Mouse (Mus musculus) liver, adult (tissue): ENCODE results near the gene Wdfy3.

Experiments used
- GATA4 ChIP-seq: IDR thresholded peaks from 2 replicates; pipeline ENCODE4 v1.6.1; 2014; ENCODE audit warnings: mild to moderate bottlenecking, low read length; ENCODE audit not compliant: insufficient replicate concordance

Gene Wdfy3

DNA sequence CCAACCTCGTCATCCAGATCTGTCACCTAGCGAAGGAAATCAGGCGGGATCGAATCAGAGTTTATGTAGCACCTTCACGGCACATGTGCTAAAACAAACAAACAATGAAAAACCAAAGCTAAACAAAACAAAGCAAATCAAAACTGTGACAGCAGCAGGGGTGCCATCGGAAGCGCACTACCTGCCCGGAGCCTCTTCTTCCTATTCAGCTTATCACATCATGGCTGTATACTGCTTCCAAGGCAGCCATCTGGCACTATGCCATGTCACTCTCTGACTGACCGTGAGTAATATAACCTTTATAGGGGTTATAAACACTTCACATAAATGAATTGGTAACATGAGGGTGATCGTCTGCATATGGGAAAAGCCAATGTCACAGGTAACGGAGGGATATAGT is 174.6 kb downstream of the Wdfy3 start:
- TF ChIP-seq GATA4: no peak

DNA sequence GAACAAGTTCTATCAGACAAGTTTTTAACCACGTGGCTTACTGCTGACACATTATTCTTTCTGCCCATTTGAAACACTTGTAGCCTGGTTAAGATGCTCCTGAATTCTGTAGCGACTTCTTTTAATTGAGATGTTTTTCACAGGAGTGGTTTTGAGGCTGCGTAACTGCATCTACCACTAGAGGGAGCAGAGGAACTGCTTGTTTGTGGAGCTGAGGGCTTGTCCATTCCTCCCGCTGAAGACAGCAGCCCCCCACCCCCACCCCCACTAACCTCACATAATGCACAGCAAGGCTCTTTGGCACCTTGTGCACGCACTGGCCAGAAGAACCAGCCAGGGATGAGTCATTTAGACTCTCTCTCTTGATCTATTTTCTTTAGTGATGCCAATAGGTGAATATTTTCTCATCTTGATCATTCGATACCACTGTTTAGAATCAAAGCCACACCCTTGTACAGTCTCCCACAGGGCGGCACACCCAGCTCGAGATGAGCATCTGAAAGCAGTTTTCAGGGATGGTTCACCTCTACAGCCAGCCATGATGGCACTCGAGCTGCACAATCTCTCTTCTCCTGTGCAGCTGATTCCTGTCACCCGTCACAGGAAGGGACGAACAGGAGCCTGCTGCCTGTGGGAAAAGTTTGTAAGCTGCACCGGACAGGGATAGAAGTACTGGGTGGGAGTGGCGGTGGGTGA is 175.8 kb downstream of the Wdfy3 start:
- no peak for TF ChIP-seq GATA4

DNA sequence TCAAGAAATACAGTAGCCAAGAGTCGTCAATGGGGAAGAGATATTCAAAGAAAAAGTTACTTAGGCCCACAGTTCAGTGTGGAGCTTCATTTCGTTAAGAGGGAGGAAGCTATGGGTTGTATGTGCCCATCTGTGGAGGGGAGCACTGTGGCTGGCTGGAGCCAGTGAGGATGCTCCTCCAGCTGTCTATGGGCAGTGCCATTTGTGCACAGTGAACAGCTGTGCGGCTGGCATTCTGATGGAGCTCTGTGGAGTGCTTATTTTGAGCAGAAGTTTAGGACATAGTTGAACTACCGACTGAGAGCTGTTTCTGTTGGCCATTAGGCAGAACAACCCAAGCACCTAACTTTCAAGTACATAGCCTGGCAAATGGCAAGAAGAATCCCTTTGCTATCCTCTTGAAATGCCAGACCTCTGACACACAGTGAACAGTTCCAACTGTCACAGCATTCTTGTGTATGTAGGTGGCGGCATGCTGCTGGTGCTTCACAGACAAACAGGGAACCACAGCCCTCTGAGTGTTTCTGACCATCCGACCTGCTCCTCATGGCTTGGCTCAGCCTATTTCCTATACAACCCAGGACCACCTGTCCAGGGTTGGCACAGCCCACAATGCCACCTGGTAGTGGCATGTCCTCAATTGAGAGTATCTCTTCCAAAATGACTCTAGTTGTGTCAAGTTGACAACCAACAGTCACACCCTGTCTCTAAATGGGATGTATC is 177.9 kb downstream of the Wdfy3 start:
- no peak for TF ChIP-seq GATA4

- TF ChIP-seq GATA4: no peak
These were observed 181.7 kb downstream of the Wdfy3 start for GRCm38 (mm10) chr5:101887989-101888388.

DNA sequence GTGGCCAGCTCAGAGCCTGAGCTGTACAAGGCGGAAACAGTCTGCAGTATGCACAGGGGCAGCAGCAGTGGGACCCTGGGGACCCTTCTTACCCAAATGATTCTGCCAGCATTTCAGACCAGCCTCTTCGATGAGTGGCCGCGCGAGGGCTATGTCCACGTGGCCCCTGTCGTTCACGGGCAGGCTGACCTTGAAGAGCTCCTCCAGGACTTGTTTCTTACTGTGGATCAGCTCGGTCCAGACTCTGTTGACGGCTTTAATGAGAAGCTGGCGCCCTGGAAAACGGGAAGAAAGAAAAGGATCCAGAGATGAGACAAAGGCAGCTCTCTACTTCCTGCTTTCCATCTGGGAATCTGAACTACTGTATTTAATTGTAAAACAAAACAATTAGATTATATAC is 184.7 kb downstream of the Wdfy3 start:
- TF ChIP-seq GATA4: no peak

- TF ChIP-seq GATA4: no peak
These were observed 187.5 kb downstream of the Wdfy3 start for GRCm38 (mm10) chr5:101882191-101882590.

DNA sequence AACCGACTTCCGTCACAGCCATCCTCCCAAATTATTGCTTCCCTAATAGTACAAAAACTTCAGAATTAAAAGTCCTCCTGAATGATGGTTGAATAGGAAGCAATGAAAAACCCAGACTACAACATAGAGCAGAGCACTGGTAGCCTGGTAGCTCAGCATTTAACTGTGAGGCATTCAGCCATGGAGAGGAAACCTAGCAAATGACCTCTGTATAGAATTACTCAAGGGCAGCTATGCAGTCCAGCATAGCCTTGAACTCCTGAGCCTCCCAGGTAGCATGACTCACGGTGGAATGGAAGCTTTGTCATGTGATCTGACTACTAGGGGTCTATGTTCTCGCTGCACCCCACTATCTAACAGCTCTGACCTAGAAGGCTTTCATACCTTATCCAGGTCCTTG is 189.8 kb downstream of the Wdfy3 start:
- no peak for TF ChIP-seq GATA4

- TF ChIP-seq GATA4: no peak
These were observed 191.3 kb downstream of the Wdfy3 start for GRCm38 (mm10) chr5:101878403-101878802.

GRCm38 (mm10) chr5:101876185-101876584 is 193.5 kb downstream of the Wdfy3 start:
- no peak for TF ChIP-seq GATA4

DNA sequence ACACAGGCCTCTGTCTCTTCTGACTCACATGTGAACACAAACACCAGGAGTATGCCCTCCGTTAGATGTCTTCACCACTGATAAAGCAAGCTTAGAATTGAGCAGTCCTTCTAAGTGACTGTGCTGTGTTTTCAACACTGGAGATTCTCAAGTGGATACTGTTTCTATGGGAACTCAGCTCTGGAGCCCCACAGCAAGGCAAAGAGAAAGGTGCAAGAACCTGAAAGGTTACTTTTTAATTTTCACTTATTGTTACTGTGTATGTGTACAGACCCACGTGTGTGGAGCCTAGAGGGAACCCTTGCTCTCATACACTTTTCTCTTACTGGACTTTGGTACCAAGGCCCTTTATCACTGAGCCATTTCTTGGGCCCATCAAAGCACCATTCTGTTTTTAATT is 203.0 kb downstream of the Wdfy3 start:
- no peak for TF ChIP-seq GATA4

- no peak for TF ChIP-seq GATA4
These were observed 205.8 kb downstream of the Wdfy3 start for GRCm38 (mm10) chr5:101863946-101864345.

- TF ChIP-seq GATA4: no peak
These were observed 207.1 kb downstream of the Wdfy3 start for GRCm38 (mm10) chr5:101862651-101863050.

GRCm38 (mm10) chr5:101861786-101862571 is 207.7 kb downstream of the Wdfy3 start:
- TF ChIP-seq GATA4: no peak

- no peak for TF ChIP-seq GATA4
These were observed 210.8 kb downstream of the Wdfy3 start for GRCm38 (mm10) chr5:101858891-101859436.

- no peak for TF ChIP-seq GATA4
These were observed 214.2 kb downstream of the Wdfy3 start for GRCm38 (mm10) chr5:101855475-101855874.

GRCm38 (mm10) chr5:101854667-101855066 is 215.1 kb downstream of the Wdfy3 start:
- TF ChIP-seq GATA4: no peak

GRCm38 (mm10) chr5:101854100-101854499 is 215.6 kb downstream of the Wdfy3 start:
- no peak for TF ChIP-seq GATA4
